Mouse (Mus musculus) cerebellum, adult 2 months (tissue): ENCODE data around the gene Tstd2.

Experiments
- CTCF ChIP-seq: fragments of 200-500 bp; IDR thresholded peaks from 2 replicates; pipeline ENCODE4 v1.5.1; 2011; ENCODE audit warnings: low read depth, mild to moderate bottlenecking, control low read depth, low read length, moderate library complexity, borderline replicate concordance; ENCODE audit not compliant: insufficient read depth
- POLR2A ChIP-seq: fragments of 200-500 bp; IDR thresholded peaks from 2 replicates; pipeline ENCODE4 v1.6.1; 2011; ENCODE audit warnings: low read length, control low read depth, borderline replicate concordance; ENCODE audit not compliant: insufficient read depth

DNA sequence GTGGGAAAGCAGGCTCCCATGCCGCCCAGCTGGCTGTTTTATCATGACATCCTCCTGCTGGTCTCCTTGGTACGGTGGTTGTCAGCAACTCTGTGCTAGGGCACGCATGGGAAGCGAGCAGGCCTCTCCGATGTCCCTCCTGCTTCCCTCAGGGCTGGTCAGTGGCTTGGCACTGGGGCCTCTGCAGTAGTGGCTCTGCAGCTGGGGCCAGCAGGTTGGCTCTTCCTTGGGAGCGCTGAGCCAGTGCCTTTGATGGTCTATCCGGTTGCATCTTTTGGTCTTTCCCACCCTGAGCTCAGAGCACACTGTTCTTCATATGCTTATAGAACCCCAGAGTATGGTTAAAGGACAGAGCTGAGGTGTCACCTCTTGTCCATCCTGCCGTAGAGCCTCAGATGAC lies 28.4 kb downstream of the Tstd2 start:
- TF ChIP-seq CTCF (no peak), POLR2A (no peak)
